Mouse (Mus musculus) neural tube, embryonic 10.5 days (tissue): Measurements from ENCODE around the gene Ctps2.
"Not testable (repeated sequence)": the region's sequence is repeated elsewhere in the genome, so short reads cannot be mapped to it uniquely, and the experiment has no call there.

Source experiments
- DNase-seq: peaks from one replicate; pipeline ENCODE4 v3.0.0-alpha.2; 2017; ENCODE audit warnings: low spot score; ENCODE audit errors: extremely low spot score

Ctps2 gene

DNA sequence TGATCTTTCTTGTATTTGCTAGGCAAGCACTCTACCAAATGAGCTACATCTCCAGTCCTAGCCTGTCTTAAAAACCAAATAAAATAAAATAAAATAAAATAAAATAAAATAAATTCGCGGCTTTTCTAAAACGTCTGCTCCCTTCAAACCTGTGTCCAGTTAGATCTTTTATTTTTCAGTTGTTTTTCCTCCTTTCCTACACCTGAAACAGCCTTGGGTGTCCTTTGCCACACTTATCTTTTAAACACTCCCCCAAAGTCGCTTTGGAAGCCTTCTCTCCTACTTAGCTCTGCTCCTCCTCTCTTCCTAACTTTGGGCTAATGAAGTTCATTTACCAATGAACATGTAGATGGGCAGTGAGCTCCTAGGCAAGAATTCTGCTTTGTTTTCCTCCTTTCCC is at the start of gene Ctps2:
Gene Ctps2 (plus strand): TSS at position 301 of the 400 bp plus-strand sequence.
- no peak for DNase-seq

DNA sequence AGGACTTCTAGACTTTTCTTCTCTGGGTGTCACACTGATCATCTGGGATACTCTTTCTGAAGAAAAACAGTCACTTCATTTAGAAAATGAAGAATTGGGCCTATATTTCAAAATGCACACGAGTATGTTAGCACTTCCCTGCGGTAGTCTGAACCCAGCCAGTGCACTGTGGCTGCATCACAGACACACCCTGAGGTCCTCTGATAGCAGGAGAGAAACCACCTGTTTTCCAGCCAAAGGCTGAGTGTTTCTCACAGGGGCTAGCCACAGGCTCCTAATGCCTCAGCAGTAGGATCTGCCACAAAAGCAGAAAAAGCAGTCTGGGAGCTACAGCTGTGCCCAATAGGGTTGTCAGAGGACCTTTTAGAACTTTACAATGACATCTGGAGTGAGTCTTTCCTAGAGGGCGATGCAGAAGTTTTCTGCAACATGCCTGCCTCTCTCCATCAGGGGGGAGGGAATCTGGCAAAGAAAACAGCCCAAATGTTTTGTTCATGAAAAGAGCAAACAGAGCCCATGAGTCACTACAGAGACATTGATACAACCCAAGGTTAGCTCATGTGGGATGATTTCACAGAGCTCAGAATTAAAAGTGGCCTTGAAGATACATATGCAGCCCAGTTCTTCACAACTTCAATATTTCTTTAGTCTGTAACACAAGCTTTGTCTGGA is 32.6 kb upstream of the Ctps2 start:
- no peak for DNase-seq

GRCm38 (mm10) chrX:162871734-162872517 is 29.1 kb upstream of the Ctps2 start:
- peak; percentile 15 for DNase-seq

DNA sequence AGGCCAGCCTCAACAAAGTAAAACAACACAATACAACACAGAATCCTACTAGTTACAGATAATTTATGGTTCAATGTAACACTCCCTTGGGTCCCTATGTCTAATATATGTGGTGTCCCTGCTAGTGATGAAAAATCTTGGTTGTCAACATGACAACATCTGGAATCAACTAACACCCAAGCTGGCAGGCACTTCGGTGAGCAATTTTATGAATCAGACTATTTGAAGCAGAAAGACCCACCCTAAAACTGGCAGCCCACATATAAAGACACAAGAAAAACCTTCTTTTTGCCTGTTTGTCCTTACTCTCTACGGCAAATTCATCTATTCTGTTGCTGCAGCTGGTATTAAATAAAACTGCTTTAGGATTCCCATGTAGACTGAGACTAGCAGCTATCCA is 27.3 kb upstream of the Ctps2 start:
- no peak for DNase-seq

DNA sequence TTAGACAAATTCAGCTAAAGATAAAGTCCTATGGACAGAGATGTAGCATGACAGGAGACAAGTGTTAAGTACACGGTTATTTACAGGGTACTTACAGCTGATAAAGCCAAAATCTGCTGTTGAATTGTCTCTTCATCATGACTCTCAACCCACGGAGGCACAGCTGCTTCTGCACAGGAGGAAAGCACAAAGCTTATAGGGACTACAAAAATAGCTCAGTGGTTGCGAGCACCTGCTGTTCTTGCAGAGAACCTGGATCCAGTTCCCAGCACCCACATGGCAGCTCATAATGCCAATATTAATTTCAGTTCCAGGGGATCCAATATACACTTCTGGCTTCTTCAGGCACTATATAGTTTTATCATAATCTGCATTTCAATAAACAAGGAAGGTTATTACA is 22.8 kb upstream of the Ctps2 start:
- DNase-seq, result no peak

GRCm38 (mm10) chrX:162887931-162888511 is 13.0 kb upstream of the Ctps2 start, which contains the start of gene Syap1:
TSS of gene Syap1 (minus strand) at chrX:162888447.
- DNase-seq, result peak; percentile 79

- not testable (repeated sequence) for DNase-seq
Measured at GRCm38 (mm10) chrX:162888575-162889223, 12.3 kb upstream of the Ctps2 start.

- peak; percentile 45 for DNase-seq
Measured at GRCm38 (mm10) chrX:162901371-162902039, 467 bp downstream of the Ctps2 start.

GRCm38 (mm10) chrX:162902040-162902734 is 1.1 kb downstream of the Ctps2 start:
- DNase-seq, result peak; percentile 24

DNA sequence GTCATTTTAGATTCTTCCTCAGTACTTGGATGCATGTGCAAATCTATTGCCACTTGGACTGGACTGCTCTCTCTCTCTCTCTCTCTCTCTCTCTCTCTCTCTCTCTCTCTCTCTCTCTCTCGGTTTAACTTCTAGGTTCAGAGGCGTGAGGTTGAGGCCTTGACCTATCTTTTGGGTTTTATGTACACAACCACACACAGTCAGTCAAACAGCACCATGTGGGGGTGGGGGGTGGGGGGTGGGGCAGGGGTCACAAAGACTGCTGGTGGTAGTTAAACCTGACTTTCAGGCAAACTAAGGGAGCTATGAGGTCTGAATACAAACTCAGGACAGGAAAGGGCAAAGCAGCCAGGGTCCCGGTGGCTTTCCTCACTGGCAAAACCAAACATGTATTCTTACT is 6.5 kb downstream of the Ctps2 start:
- no peak for DNase-seq

GRCm38 (mm10) chrX:162913651-162914050 is 12.6 kb downstream of the Ctps2 start:
- no peak for DNase-seq

- peak; percentile 36 for DNase-seq
Measured at GRCm38 (mm10) chrX:162915697-162916096, 14.7 kb downstream of the Ctps2 start.

DNA sequence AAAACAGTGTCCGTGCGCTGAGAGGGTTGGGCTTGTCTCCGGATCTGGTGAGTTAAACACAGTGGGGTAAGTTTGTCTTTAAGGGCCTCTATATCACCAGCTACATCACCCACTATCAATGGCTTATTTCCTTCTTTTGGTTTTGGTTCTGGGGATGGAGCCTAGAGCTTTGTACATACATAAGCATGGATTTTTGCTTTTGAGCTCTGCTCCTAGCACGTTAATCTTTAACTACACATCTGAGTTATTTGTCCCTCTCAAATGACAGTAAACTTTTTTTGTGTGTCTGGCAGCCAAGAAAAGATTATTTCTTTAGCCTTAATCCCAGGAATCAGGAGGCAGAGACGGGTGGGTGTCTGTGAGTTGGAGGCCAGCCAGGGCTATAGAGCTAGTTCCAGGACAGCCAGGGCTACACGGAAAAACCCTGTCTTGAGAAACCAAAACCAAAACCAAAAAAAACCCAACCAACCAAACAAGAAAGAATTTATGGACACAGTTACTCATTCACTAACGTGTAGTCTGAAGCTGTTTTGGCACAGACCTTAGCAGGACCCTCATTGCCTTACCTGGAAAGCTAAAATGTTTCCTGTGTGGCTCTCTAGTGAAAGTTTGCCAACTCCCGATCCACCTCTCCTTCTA is 20.6 kb downstream of the Ctps2 start:
- DNase-seq, result no peak

DNA sequence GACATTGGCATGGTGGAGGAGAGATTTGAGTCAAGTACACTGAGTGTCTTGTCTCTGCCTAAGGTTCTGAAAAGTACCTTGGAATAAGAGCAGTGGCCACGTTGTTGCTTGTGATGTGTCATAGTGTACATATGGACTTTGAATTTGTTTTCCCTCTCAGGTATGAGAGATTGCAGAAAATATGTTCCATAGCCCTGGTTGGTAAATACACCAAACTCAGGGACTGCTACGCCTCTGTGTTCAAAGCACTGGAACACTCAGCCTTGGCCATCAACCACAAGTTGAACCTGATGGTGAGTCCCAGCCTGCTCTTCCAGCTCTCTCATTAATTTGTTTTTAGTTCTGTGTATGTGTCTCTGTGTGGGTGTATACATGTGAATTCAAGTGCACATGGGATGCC is 30.4 kb downstream of the Ctps2 start:
- no peak for DNase-seq

- DNase-seq, result no peak
Measured at GRCm38 (mm10) chrX:162942027-162942426, 41.0 kb downstream of the Ctps2 start.

DNA sequence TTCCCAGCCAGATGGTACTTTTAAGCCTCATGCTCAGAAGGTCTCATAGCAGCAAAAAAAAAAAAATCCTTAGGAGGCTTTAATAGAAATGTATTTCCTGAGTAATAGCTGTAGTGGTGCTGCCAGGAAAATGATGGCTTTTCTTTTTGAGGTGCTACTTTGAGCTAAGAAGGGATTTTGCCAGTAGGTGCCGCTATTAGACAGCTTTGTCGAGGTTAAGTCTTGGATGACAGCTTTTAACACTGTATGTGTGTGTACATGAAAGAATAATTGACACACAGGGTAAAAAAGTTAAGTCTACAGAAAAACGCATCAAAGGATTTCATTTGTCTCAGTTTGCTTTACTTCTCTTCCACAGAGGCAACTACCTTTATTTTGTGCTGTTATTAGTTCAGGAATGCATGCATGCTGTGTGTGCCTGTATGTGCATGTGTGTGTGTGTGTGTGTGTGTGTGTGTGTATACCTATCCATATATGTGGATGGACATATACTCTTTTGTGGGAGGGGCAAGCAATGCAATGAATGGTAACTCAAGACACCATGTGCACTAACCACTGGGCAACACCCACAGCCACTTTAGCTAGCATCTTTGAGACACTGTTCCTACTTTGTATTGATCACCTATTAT is 48.9 kb downstream of the Ctps2 start:
- DNase-seq, result no peak

GRCm38 (mm10) chrX:162957921-162958320 is 56.9 kb downstream of the Ctps2 start:
- no peak for DNase-seq

DNA sequence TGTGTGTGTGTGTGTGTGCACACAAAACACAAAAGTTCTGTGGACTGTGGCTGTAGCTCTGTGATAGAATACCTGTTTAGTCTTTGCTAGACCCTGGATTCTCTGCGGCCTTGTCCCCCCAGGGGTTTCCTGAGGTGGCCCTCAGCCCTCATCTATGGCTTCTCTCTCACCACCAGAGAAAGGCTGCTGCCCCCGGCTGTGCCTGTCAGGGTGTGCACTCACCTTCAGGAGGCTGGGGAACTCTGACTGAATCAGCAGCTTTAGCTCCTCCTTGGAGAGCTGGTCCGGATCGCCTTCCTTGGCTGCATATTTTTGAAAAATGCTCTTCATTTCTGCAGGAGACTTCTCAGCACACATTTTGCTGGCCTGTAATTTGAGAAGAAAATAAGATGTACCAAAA is 62.8 kb downstream of the Ctps2 start:
- no peak for DNase-seq

- DNase-seq, result no peak
Measured at GRCm38 (mm10) chrX:162964383-162964782, 63.3 kb downstream of the Ctps2 start, which contains the start of gene S100g. TSS of gene S100g (minus strand) at chrX:162964599.

GRCm38 (mm10) chrX:162967456-162967855 is 66.4 kb downstream of the Ctps2 start:
- DNase-seq, result no peak
